Mouse (Mus musculus): Measurements from ENCODE around the gene Zcchc24.

Zcchc24 gene

DNA sequence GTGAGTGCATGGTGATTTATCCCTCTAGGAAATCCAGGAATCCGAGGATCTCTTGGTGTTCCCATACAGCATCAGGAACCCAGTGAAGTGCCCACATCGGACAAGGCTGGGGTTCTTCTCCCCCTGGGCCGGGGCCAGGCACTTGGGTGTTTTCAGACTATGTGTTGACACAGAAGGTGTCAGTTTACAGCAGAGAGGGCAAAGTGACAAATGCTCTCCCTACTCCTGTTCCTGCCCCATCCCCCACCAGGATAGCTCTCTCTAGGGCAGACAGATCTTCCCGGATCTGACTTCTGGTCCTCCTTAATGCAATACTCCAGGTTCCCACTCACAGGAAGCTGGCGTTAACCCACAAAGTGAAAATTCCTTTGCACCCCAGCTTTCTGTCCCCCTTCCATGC, 5.3 kb upstream of the Zcchc24 start:
- DNase-seq (ENCODE audit: low spot score) = no peak

DNA sequence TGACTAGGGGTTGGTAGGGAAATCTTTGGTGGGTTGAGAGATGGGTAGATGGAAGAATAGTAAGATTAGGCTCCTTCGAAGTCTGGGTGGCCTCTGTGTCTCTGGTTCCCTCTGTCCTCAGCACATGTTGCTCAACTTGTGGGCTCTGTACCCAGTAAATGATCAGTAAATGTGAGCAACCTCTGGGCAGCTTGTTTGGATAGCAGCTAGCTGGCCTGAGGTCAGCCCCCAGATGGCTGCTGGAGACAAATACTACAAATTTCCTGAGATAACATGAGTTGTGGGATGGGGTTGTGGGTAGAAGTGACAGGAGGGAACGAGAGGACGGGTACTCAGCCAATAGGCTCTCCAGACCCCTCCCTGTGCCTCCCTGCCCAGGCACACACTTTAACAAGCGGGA, 4.2 kb upstream of the Zcchc24 start:
- no peak for DNase-seq (ENCODE audit: low spot score)

DNA sequence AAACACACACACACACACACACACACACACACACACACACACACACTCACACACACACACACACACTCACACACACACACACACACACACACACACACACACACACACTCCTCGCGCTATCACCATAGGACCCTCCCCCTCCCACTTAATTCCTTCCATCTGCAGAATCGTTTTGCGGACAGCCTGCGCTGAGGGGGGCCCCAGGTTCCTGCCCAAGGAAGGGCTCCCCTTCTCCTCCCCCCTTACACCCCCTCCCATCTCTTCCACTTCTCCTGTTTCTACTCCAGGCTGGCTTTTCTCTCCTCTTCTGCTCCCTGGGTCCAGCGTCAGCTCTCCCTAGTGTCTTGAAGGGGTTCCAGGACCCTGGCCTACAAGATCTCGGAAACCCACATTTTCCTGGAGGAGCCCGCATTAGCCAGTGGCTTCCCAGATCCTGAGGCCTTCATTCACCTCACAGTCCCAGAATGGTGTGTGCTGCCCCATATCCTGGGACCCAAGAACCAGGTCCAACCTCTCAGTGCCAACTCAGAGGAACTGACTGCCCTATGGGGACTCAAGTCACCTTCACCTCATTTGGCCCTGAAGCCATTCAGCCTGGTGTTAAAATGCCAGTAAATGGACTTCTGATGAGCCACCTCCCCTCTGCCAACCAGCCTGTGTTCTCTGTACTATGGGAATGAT, 927 bp upstream of the Zcchc24 start:
- no peak for DNase-seq (ENCODE audit: low spot score)

DNA sequence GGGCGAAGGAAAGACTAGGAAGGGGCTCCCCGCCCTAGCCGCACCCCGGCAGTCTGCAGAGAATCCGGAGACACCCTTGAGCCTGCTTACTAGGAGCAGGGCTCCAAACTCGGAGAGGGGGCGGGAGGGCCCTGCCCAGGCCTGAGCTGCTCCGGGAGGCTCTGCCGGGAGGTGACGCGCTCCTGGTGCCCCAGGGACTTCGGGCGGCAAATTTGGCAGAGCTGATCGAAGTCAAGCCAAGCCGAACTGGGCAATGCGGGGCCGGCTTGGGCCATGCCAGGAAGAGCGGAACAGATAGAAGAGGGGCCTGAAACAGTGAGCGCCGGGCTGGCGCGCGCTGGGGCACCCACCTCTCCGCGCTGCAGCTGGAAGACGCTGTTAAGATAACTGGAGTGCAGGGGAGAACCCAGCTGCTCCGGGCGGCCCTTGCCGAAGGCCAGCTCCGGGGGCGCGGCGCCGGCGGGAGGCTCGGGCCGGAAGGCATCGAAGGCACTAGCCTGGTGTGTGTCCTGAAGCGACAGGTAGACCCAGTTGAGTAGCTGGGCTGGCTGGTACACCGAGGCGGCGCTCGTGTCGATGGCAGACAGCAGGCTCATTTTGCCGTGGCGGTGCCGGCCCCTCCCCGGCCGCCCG, 462 bp downstream of the Zcchc24 start:
- DNase-seq (ENCODE audit: low spot score) = peak; percentile 41

DNA sequence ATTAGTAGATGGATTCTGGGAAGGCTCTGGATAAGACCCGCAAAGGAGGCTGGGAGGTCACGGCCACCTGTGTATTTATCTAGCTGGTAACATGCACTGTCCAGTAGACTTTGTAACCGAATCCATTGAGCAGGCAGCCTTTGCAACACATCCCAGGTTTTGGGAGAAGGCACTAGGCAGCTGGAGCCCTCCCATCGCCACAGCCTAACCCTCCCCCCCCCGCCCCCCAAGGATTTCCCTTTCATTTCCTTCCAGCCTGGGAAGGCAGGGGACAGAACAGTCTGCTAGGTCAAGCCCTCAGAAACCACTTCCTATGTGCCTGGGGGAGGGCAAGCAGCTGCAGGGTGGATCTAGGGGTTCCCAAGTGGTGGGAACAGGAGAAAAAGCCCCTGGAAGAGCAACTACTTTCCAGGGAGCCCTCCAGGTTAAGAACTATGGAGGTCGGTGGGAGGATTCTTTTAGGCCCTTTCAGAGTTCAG, 1.1 kb downstream of the Zcchc24 start:
- DNase-seq (ENCODE audit: low spot score) = no peak

DNA sequence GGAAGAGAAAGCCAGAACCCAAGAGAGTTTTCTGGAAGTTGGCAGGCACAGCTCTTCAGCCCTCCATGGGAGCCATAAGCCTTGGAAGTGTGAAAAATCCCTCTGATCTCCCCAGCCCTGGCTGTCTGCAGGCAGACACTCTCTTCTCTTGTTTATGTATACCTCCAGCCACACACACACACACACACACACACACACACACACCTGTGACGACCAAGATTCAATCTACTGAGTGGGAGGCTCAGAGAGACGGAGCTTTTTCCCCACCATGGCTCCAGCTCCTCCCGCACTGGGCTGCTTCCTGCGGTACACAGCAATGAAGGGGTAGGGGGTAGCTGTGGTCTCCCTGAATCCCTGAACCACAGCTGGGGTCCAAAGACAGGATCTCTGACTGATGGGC, 2.4 kb downstream of the Zcchc24 start:
- no peak for DNase-seq (ENCODE audit: low spot score)

DNA sequence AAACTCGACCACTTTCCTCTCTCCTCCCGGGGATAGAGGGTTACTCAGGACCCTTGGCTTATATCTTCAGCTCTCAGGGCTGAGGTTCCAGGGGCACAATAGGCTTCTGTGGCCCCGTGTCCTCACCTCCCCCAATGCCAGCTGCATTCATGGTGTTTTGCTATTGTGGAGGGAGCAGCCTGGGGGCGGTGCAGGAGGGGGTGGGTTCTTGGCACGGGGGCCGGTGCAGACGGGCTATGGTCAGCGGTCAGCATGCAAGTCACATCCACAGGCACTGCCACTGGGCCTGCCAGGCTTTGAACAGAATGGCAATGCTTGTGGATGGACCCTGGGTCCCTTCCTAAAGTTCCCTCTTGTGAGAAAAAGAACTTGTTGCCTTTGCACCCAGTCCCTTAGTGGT, 2.9 kb downstream of the Zcchc24 start:
- no peak for DNase-seq (ENCODE audit: low spot score)

DNA sequence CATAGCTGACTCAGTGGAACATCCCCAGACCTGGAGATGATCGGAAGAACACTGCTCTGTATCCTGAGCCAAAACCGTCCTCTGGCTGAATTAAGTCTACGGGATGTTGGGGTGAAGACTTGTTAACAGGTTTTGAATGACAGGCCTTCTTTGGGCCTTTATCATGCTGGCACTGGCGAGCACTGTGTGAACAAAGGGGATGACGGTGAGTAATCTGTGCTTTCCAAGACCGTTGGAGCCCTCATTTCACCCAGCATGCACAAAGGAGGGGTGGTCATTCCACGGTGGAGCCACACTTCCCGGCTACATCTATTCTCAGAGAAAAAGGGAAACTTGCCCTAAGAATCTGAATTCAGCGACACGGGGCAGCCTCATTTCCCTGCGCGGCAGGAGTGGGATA, 3.7 kb downstream of the Zcchc24 start:
- no peak for DNase-seq (ENCODE audit: low spot score)

DNA sequence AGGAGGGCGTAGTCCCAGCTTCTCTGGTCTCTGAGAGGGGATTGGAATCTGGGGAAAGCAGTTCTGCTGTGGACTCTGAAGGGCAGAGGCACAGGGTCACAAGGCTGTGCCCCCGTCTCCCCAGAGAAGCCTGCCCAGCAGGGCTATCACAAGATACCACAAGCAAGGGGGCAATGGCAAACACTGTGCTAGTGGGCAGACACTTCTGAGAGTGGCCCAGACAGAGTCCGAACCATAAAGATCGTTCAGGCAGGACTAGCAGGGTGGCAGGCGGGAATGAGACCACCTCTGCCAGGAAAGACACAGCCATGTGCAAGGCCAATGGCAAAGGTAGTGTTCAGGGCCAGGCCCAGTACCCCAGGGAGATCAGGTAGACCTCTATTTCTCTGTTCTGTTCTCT, 7.7 kb downstream of the Zcchc24 start:
- no peak for DNase-seq (ENCODE audit: low spot score)

DNA sequence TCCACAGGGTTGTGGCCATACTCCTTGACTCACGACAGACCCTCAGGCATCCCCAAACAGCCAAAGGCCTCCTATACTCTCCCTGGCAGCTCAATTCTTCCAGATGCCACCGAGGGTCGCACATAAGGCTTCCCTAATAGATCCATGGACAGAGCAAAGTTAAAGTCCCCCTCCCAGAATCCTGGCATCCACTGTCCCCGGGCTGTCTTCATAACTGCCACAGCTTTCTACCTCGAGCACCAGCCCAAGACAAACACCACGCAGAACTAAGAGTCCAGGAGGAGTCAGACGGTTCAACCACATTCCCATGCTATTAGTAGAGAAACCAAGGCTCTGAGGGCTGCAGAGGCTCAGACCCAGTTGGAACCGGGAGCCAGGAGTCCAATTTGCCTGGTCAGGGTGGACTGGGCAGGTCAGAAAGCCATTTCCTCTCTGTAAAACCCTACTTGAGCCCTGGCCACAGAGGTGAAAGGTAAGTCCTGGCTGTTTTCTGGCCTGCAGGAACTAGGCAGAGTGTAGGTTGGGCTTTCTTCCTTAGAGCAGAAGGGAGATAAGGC, 8.8 kb downstream of the Zcchc24 start:
- no peak for DNase-seq (ENCODE audit: low spot score)

DNA sequence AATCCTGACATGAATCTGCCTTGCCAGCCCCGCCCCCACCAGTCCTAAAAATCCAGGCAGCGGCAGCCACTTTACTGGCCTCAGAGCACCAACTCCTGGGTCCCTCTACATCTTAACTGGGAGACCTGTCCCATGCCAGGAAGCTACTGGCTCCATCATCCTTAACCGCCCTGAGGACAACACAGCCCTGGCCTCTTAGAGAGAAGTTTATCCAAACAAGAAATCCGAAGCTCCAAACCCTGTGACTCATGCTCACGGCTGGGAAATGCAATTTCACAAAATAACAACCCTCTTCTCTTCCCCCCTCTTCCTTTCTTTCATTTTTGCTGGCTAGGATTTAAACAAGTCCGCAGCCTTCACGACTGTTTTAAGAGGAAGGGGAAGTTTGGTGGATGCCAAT, 9.3 kb downstream of the Zcchc24 start:
- no peak for DNase-seq (ENCODE audit: low spot score)

DNA sequence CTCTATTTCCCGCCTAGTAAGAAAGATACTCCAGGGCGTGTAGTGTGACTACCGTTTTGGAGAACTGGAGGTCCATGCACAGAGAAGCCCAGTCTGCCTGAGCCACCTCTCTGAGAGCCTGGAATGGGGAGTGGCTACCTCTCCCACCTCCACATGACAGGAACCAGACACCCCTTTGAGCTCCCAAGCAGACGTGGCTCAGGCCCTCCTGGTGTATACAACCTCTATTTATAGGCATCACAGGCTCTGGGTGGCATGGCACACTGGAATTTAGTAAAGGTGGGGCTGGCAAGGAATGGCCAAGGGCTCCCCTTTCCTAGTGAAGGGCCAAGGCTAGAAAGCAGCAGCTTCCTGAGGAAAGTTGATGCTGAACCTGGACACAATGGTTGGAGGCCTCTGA, 10.9 kb downstream of the Zcchc24 start:
- DNase-seq (ENCODE audit: low spot score) = no peak

DNA sequence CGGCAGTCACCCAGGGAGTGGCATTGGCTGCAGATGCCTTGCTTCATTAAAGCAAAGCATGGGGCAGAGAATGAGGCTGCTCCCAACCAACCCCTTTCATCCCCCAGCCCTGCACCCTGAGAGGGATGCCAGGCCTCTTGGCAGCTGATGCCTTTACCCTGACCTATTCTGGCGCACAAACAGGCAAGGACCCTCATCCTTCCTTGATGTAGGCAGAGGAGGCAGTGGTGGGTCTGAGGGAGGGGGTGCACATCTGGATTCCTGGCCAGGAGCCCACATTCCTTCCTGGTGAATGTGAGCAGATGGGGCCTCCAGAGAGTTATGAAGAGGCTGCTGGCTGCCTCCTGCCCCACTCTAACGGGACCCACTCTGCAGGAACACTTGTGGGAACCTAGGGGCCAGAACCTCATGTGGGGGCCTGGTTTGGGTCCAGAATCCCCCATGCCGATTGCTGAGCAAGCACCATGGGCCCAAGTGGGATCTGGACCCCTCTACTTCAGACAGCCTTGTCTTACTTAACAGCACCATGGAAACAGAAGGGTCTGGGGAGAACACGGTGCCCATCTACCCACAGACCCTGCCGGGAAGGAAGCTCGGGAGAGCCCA, 12.4 kb downstream of the Zcchc24 start:
- no peak for DNase-seq (ENCODE audit: low spot score)

DNA sequence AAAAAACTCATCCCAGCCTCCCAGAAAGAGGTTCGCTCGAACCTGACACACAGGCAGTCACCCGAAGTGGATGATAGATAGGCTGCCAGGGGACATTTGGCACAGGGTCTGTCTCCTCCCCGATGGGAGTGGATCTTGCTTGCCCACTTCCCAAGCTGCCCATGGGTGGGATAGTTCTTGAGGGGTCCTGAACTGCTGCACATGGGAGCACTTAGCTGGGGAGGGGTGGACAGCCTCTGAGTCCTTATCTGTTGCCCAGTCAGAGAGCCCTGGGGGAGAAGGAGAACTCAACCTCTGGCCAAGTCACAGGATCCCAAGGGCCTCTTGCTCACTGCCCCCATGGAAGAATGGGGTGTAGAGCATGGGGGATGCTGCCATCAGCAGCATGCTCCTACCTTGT, 13.3 kb downstream of the Zcchc24 start:
- DNase-seq (ENCODE audit: low spot score) = no peak

DNA sequence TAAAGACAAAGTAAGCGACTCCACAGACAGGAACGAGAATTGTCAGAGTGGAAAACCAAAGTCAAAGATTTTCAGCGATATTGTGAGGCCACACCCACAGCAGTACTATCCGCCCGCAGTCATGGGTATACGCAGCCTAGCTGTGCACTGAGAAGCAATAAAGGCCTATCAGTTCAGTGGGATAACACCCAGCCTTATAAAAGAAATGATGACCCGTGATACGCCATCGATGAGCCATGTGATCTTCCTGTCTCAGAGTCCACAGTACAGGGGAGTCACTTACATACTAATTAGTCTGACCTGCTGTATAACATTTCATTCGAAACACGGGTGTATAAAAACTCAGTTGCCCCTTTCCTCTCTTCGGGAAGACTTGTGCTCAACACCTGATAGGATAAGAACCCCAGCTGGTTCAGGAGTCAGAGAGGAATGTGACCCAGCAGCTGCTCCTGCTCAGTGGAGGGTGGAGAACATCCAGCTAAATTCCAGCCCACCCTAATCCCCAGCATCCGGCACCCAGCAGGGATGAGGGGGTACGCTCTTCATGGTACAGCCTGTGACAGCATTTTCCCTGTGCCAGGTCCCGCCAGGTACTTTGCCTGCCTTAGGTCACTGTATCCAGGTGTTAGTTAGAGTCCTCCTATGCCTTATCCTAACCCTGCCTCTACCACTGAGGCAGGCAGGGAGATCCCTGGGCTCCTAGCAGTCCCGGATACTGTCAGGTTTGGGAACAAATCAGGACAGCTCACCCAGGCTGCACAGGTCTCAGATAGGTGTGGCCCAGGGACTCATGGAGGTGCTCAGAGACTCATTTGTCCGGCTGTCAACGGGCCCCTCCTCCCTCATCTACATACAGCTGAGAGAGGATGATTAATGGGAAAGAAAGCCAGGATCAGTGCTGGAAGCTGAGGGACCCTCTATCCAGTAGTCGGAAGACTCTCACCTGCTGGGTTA, 14.0 kb downstream of the Zcchc24 start:
- no peak for DNase-seq (ENCODE audit: low spot score)

DNA sequence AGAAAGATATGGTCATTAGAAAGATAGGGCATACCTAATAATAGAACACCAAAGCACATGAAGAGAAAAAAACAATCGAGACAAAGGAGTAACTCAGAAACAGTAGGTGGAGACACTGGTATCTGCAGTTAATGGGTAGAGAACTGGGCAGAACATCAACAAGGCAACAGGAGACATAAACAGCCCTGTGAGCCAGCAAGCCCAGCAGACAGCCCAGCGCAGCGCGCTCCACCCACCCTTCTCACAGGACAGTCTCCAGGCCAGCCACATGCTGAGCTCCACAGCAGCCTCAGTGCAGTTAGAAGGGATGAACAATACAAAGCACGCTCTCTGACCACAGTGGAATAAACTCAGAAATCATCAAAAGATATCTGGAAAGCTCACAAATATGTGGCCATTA, 15.8 kb downstream of the Zcchc24 start:
- DNase-seq (ENCODE audit: low spot score) = no peak

DNA sequence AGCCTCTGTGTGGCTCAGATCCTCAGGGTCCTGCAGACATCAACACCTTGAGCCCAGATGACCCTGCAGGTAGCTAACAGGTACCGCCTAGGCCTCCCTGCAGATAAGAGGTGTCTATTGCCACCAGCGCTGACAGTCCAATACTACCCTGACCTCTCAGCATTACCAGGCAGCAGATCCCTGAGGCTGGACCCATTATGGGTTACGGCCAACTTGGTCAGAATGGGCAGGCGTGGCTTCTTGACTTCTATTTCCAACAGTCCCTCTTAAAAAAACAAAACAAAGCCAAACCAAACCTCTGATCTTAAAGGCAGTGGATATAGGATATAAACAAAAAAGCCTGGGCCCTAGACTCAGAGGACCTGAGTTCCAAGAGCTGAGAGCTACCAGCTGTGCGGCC, 17.8 kb downstream of the Zcchc24 start:
- DNase-seq (ENCODE audit: low spot score) = no peak

DNA sequence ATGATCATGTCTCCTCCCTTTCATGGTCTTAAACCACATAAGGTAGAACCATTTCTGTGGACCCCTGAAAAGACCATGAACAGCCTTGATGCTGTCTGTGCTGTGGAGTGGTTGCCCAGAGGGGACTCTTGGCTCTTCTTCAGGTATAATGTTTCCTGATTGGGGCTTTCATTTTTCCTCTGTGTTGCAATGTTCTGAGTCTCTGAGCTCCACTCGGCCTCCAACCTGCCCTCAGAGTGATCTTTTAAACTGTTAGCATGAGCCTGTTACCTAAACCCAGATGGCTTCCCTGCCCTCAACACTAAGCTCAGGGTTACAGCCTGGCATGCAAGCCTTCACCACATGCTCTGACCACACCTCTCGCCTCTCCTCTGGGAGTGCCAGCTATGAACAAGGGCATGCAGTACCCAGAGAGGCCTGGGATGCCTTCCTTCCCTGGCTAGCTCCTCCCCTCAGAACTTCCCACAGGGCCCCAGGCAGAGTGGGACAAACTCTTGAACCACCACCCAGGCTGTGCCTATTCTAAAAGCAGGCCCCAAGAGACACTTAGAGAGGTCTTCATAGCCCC, 18.3 kb downstream of the Zcchc24 start:
- no peak for DNase-seq (ENCODE audit: low spot score)

DNA sequence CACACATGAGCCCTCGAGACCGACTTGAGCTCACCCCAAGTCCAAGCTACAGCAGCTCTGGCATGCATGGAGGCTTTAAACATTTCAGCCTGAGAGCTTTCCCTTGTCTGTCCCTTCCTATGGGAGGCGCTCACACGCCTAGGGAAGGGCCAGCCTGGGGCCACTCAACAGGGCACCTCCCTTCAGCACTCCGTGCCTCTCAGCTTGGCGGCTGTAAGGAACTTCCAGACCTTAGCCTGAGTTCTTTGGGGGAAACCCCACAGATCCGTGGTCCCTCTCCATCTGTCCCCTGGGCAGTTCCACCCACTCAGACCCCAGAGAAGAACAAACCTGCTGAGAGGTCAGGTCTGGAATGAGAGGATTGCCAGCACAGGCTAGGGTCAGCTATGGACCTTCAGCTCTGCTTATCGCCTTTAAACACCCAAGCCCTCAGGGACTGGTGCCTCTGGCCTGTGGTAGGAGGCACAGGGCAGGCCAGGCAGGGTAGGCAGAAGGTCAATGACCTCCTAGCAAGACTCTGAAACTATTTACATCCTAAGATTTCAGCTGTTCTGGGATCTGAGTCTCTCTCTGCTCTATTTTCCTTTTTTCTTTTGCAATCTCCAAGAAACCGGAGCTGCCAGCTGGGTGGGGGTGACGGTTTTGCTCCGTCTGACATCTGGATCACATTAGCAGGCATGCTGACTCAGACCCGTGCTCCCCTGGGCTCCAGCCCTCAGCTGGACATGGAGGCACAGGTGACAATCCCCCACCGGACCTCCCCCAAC, 19.5 kb downstream of the Zcchc24 start:
- no peak for DNase-seq (ENCODE audit: low spot score)

DNA sequence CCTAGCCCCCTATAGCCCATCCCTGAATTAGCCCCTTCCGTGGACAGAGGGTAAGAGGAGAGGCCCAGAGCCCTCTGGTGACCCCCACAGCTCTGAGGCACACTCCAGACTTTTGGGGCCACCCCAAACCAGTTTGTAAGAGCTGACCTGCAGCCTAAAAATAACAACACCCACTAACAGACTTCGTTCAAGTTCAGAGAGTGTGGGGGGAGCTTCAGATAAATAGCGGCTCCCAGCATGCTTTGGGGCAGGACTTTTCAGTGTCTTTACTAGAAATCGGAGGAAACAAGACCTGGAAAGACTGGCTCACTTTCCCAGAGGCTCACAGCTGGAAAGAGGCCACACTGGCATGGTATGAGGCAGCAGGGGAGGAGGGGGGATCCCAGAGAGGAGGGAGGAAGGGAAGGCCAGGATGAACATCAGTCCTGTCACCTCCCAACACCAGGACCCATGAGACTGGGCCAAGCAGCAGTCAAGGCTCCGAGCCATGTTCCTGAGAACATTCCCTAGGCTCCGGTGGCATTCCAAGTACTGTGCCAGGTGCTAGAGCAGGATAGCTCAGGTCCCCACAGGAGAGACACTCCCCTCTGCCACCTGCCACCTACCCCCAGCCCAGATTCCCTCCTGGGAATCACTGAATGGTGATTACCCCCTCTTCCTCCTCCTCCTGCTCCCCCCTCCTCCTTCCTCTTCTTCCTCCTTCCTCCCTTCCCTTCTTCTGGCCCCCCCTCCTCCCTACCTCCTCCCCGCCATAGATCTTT, 20.7 kb downstream of the Zcchc24 start:
- DNase-seq (ENCODE audit: low spot score) = no peak

Measured in ovary, postnatal 10 days (tissue).